Mouse (Mus musculus) frontal cortex, postnatal 25 days (tissue): ENCODE results near the gene C2cd4c.

ENCODE experiments used
- DNase-seq, 2 experiments: peaks; one replicate each; pipeline ENCODE4 v3.0.0; 2022; ENCODE audit warnings: low spot score in 2 of 2

The C2cd4c gene

GRCm38 (mm10) chr10:79579781-79580180 lies 34.0 kb downstream of the C2cd4c start:
- DNase-seq: no peak

- no peak for DNase-seq
Observed at GRCm38 (mm10) chr10:79578891-79579290, 34.9 kb downstream of the C2cd4c start.

GRCm38 (mm10) chr10:79578276-79578675 lies 35.5 kb downstream of the C2cd4c start:
- no peak for DNase-seq

GRCm38 (mm10) chr10:79577376-79577775 lies 36.4 kb downstream of the C2cd4c start:
- DNase-seq: no peak

- no peak for DNase-seq
Observed at GRCm38 (mm10) chr10:79575754-79576153, 38.1 kb downstream of the C2cd4c start.

- DNase-seq: no peak
Observed at GRCm38 (mm10) chr10:79574796-79575195, 39.0 kb downstream of the C2cd4c start.

GRCm38 (mm10) chr10:79574350-79574749 lies 39.5 kb downstream of the C2cd4c start:
- no peak for DNase-seq

GRCm38 (mm10) chr10:79573611-79574010 lies 40.2 kb downstream of the C2cd4c start:
- DNase-seq: no peak

GRCm38 (mm10) chr10:79571314-79571713 lies 42.5 kb downstream of the C2cd4c start:
- no peak for DNase-seq

- DNase-seq: no peak
Observed at GRCm38 (mm10) chr10:79569921-79570320, 43.9 kb downstream of the C2cd4c start.

GRCm38 (mm10) chr10:79559716-79560115 lies 54.1 kb downstream of the C2cd4c start:
- no peak for DNase-seq

GRCm38 (mm10) chr10:79557496-79557895 lies 56.3 kb downstream of the C2cd4c start:
- DNase-seq: no peak

GRCm38 (mm10) chr10:79556951-79557350 lies 56.9 kb downstream of the C2cd4c start:
- no peak for DNase-seq
